Mouse (Mus musculus) MEL (cell line): ENCODE data around the gene Poldip2. TPM values are rescaled to one million over a fixed set of nuclear protein-coding genes. Genes with fewer than 3 reads are reported as not detected.

ENCODE experiments used
- DNase-seq: peaks from one replicate; pipeline ENCODE4 v3.0.0; 2011; ENCODE audit warnings: low read depth, low spot score
- H3K27ac ChIP-seq: 2 replicates; pipeline ENCODE4 v1.5.1; 2012; ENCODE audit warnings: low read depth, mild to moderate bottlenecking, control low read depth, low read length, moderate library complexity; ENCODE audit not compliant: control insufficient read depth
- H3K27me3 ChIP-seq, 2 experiments: fragments of 150-350 bp in 1 of 2; sonication (generic) in 1 of 2; 2 replicates each; pipeline ENCODE4 v1.6.1; 2012; ENCODE audit warnings: low read length in 2 of 2, mild to moderate bottlenecking in 2 of 2, improper control_type of control experiment in 1 of 2, moderate library complexity in 1 of 2; ENCODE audit not compliant: insufficient read depth in 2 of 2, control insufficient read depth in 1 of 2
- H3K36me3 ChIP-seq, 2 experiments: 2 replicates each; pipeline ENCODE4 v1.6.1; 2012 to 2014; ENCODE audit warnings: low read length in 2 of 2, improper control_type of control experiment in 1 of 2, inconsistent platforms in 1 of 2, mild to moderate bottlenecking in 1 of 2; ENCODE audit not compliant: insufficient read depth in 2 of 2, control insufficient read depth in 1 of 2
- H3K4me1 ChIP-seq, 2 experiments: fragments of 150-350 bp in 1 of 2; sonication (generic) in 1 of 2; 2 replicates each; pipeline ENCODE4 v1.6.1; 2012; ENCODE audit warnings: low read length in 2 of 2, improper control_type of control experiment in 1 of 2, mild to moderate bottlenecking in 1 of 2; ENCODE audit not compliant: insufficient read depth in 2 of 2, control insufficient read depth in 1 of 2
- H3K4me3 ChIP-seq, 2 experiments: fragments of 150-350 bp in 1 of 2; sonication (generic) in 1 of 2; 2 replicates each; pipeline ENCODE4 v1.5.1; 2012; ENCODE audit warnings: low read depth in 2 of 2, low read length in 2 of 2, mild to moderate bottlenecking in 2 of 2, moderate library complexity in 2 of 2, control low read depth in 1 of 2, improper control_type of control experiment in 1 of 2; ENCODE audit not compliant: control insufficient read depth in 1 of 2, insufficient read depth in 1 of 2
- H3K79me2 ChIP-seq: 2 replicates; pipeline ENCODE4 v1.6.1; 2012; ENCODE audit warnings: mild to moderate bottlenecking, low read length, moderate library complexity; ENCODE audit not compliant: control insufficient read depth, poor library complexity, insufficient read depth
- H3K9ac ChIP-seq: 2 replicates; pipeline ENCODE4 v1.6.1; 2012; ENCODE audit warnings: low read depth, mild to moderate bottlenecking, control low read depth, low read length, moderate library complexity; ENCODE audit not compliant: control insufficient read depth, poor library complexity, severe bottlenecking
- H3K9me3 ChIP-seq: fragments of 150-350 bp; sonication (generic); replicated peaks from 2 replicates; pipeline ENCODE4 v1.6.1; 2012; ENCODE audit warnings: mild to moderate bottlenecking, low read length, improper control_type of control experiment, moderate library complexity; ENCODE audit not compliant: insufficient read depth
- CHD1 ChIP-seq: IDR thresholded peaks from 2 replicates; pipeline ENCODE4 v1.6.1; 2012; ENCODE audit warnings: low read depth, mild to moderate bottlenecking, inconsistent platforms, low read length, improper control_type of control experiment
- CHD2 ChIP-seq: IDR thresholded peaks from 2 replicates; pipeline ENCODE4 v1.6.1; 2011; ENCODE audit warnings: low read length, improper control_type of control experiment
- CTCF ChIP-seq, 3 experiments: IDR thresholded peaks in 2 of 3; conservative IDR thresholded peaks in 1 of 3; 2 replicates each; pipeline ENCODE4 v1.5.1; 2011 to 2012; ENCODE audit warnings: low read length in 3 of 3, low read depth in 2 of 3, mild to moderate bottlenecking in 2 of 3, improper control_type of control experiment in 1 of 3, inconsistent platforms in 1 of 3, mixed read lengths in 1 of 3, moderate library complexity in 1 of 3; ENCODE audit not compliant: control insufficient read depth in 1 of 3, insufficient read depth in 1 of 3, poor library complexity in 1 of 3, severe bottlenecking in 1 of 3
- ELF1 ChIP-seq: IDR thresholded peaks from 2 replicates; pipeline ENCODE4 v1.6.1; 2014; ENCODE audit warnings: low read depth, mild to moderate bottlenecking, inconsistent platforms, low read length, improper control_type of control experiment, moderate library complexity
- ETS1 ChIP-seq: IDR thresholded peaks from 2 replicates; pipeline ENCODE4 v1.6.1; 2012; ENCODE audit warnings: low read depth, mild to moderate bottlenecking, inconsistent platforms, low read length, improper control_type of control experiment, moderate library complexity
- GATA1 ChIP-seq: IDR thresholded peaks from 2 replicates; pipeline ENCODE4 v1.6.1; 2011; ENCODE audit warnings: low read depth, low read length, improper control_type of control experiment
- KAT2A ChIP-seq: conservative IDR thresholded peaks from 2 replicates; pipeline ENCODE4 v1.6.1; 2012; ENCODE audit warnings: low read depth, low read length, improper control_type of control experiment, inconsistent platforms
- MAZ ChIP-seq: IDR thresholded peaks from 2 replicates; pipeline ENCODE4 v1.6.1; 2012; ENCODE audit warnings: low read depth, mild to moderate bottlenecking, inconsistent platforms, low read length, improper control_type of control experiment
- MEF2A ChIP-seq: IDR thresholded peaks from 2 replicates; pipeline ENCODE4 v1.6.1; 2014; ENCODE audit warnings: low read depth, mild to moderate bottlenecking, inconsistent platforms, low read length, improper control_type of control experiment; ENCODE audit not compliant: poor library complexity, insufficient replicate concordance, severe bottlenecking; ENCODE audit errors: extremely low read depth
- MXI1 ChIP-seq: IDR thresholded peaks from 2 replicates; pipeline ENCODE4 v1.6.1; 2011; ENCODE audit warnings: mild to moderate bottlenecking, low read depth, low read length, improper control_type of control experiment
- POLR2A ChIP-seq, 2 experiments: IDR thresholded peaks; 2 replicates each; pipeline ENCODE4 v1.6.1; 2011 to 2012; ENCODE audit warnings: low read length in 2 of 2, mild to moderate bottlenecking in 2 of 2, control low read depth in 1 of 2, improper control_type of control experiment in 1 of 2, low read depth in 1 of 2, moderate library complexity in 1 of 2; ENCODE audit not compliant: control insufficient read depth in 1 of 2, insufficient read depth in 1 of 2, poor library complexity in 1 of 2
- POLR2AphosphoS2 ChIP-seq: IDR thresholded peaks from 2 replicates; pipeline ENCODE4 v1.6.1; 2011; ENCODE audit warnings: low read length, improper control_type of control experiment
- RAD21 ChIP-seq: IDR thresholded peaks from 2 replicates; pipeline ENCODE4 v1.6.1; 2011; ENCODE audit warnings: mild to moderate bottlenecking, low read depth, low read length, improper control_type of control experiment
- RCOR1 ChIP-seq: IDR thresholded peaks from 2 replicates; pipeline ENCODE4 v1.6.1; 2012; ENCODE audit warnings: low read depth, mild to moderate bottlenecking, inconsistent platforms, low read length, improper control_type of control experiment
- SIN3A ChIP-seq: IDR thresholded peaks from 2 replicates; pipeline ENCODE4 v1.6.1; 2012; ENCODE audit warnings: low read length, improper control_type of control experiment, inconsistent platforms
- SMC3 ChIP-seq: IDR thresholded peaks from 2 replicates; pipeline ENCODE4 v1.6.1; 2011; ENCODE audit warnings: low read depth, low read length, improper control_type of control experiment
- TBP ChIP-seq: IDR thresholded peaks from 2 replicates; pipeline ENCODE4 v1.8.0; 2011; ENCODE audit warnings: low read depth, low read length, improper control_type of control experiment
- ZKSCAN1 ChIP-seq: IDR thresholded peaks from 2 replicates; pipeline ENCODE4 v1.6.1; 2012; ENCODE audit warnings: low read depth, mild to moderate bottlenecking, inconsistent platforms, low read length, improper control_type of control experiment, moderate library complexity
- ZMIZ1 ChIP-seq: IDR thresholded peaks from 2 replicates; pipeline ENCODE4 v1.6.1; 2012; ENCODE audit warnings: low read depth, mild to moderate bottlenecking, inconsistent platforms, low read length, improper control_type of control experiment, moderate library complexity
- polyA plus RNA-seq, 2 experiments: library from polyadenylated mRNA; stranded (reverse) in 1 of 2; unstranded in 1 of 2; fragments of >175 nt in 1 of 2; fragments of >200 nt in 1 of 2; gene quantifications; 2 replicates each; pipeline versions ENCODE4 v1.2.1 to v1.2.4; 2012; ENCODE audit warnings: low replicate concordance in 2 of 2, low read depth in 1 of 2; ENCODE audit not compliant: insufficient read length in 2 of 2, insufficient read depth in 1 of 2, missing spikeins in 1 of 2
- total RNA-seq: library from RNA; depleted of rRNA; stranded (reverse); fragments of 300-350 nt; gene quantifications from 2 replicates; pipeline ENCODE4 v1.2.3, GENCODE M21; 2012

Poldip2 gene
- total and polyA plus RNA-seq, 3 experiments = 166 to 260 (median 182) TPM

- TF ChIP-seq ETS1 = peak; percentile 92
- TF ChIP-seq SIN3A = peak; percentile 98
- peak; percentile 96 for TF ChIP-seq POLR2AphosphoS2
- no peak for TF ChIP-seq RAD21
- 0 out of 6 replicates have a peak, but pooled peaks of 1 of the 3 experiments have one; percentile 5 for TF ChIP-seq CTCF (IDR thresholded peaks at IDR 0.05 in 2 of 3, conservative IDR thresholded peaks at IDR 0.05 in 1 of 3; ENCODE audit: control insufficient read depth in 1 of 3, insufficient read depth in 1 of 3, low read depth in 2 of 3, low read length in 3 of 3, poor library complexity in 1 of 3, severe bottlenecking in 1 of 3)
- TF ChIP-seq SMC3 = peak; percentile 9; the same call in 1 of the 2 replicates
- peak; percentile 92 for TF ChIP-seq ELF1
- TF ChIP-seq MAZ = 0 out of 2 replicates have a peak, but pooled peaks have one; percentile 86
- peak; percentile 96 for TF ChIP-seq MXI1
- TF ChIP-seq MEF2A = no peak
- peak; percentile 99 for TF ChIP-seq KAT2A
- TF ChIP-seq CHD1 = no peak
- no peak for TF ChIP-seq ZKSCAN1
- TF ChIP-seq POLR2A (IDR thresholded peaks at IDR 0.05; ENCODE audit: control insufficient read depth in 1 of 2, insufficient read depth in 1 of 2, low read depth in 1 of 2, low read length in 2 of 2, poor library complexity in 1 of 2) = peak; percentile 93 to 99
These were observed 24.2 kb downstream of the Poldip2 start, which contains the start of the genes Tnfaip1 and Ift20 (continued) for GRCm38 (mm10) chr11:78536080-78536689.

GRCm38 (mm10) chr11:78536690-78537084, 24.7 kb downstream of the Poldip2 start:
- H3K4me3 ChIP-seq = peak overlapping the region; percentile 76 to 87
- DNase-seq = no peak
- H3K9ac ChIP-seq = peak overlapping the region; percentile 87
- TF ChIP-seq CHD2 = no peak
- TF ChIP-seq TBP = no peak
- TF ChIP-seq RAD21 = no peak
- TF ChIP-seq MXI1 = no peak
- 0 out of 2 replicates have a peak, but pooled peaks have one; percentile 16 for TF ChIP-seq RCOR1
- H3K36me3 ChIP-seq = peaks cover 7 to 25% of the 10 kb centered on the region in 2 experiments
- peak overlapping the region; percentile 66 for H3K27ac ChIP-seq
- H3K4me1 ChIP-seq = peaks cover 0 to 34% of the 10 kb centered on the region in 2 experiments; a peak in 3 of 4 replicates
- peaks cover 23% of the 10 kb centered on the region for H3K79me2 ChIP-seq
- H3K27me3 ChIP-seq = no peaks in the 10 kb centered on the region
- no peaks in the 10 kb centered on the region for H3K9me3 ChIP-seq

- no peak overlapping the region for H3K27ac ChIP-seq
- peaks cover 38% of the 10 kb centered on the region for H3K79me2 ChIP-seq
- TF ChIP-seq GATA1 (no peak), ZMIZ1 (peak; percentile 66)
- TF ChIP-seq, all 39 proteins: peak for 1
- Histone ChIP-seq H3K36me3 (peaks cover 10 to 30% of the 10 kb centered on the region in 2 experiments), H3K4me3 (no peak overlapping the region), H3K4me1 (peaks cover 5 to 29% of the 10 kb centered on the region in 2 experiments), H3K9ac (no peak overlapping the region), H3K27me3 (no peaks in the 10 kb centered on the region), H3K9me3 (no peaks in the 10 kb centered on the region)
- no peak for DNase-seq
These were observed 28.4 kb downstream of the Poldip2 start for GRCm38 (mm10) chr11:78540358-78540757.
